Mouse (Mus musculus): ENCODE results near the gene Srgap2.

Gene Srgap2

GRCm38 (mm10) chr1:131463953-131464627 is 63.1 kb downstream of the Srgap2 start:
- DNase-seq, result no peak

GRCm38 (mm10) chr1:131462541-131463067 is 64.5 kb downstream of the Srgap2 start:
- DNase-seq, result no peak

GRCm38 (mm10) chr1:131460914-131461530 is 66.1 kb downstream of the Srgap2 start:
- DNase-seq, result no peak

- DNase-seq, result no peak
Measured at GRCm38 (mm10) chr1:131455355-131455890, 71.7 kb downstream of the Srgap2 start.

GRCm38 (mm10) chr1:131454386-131454785 is 72.8 kb downstream of the Srgap2 start:
- no peak for DNase-seq

GRCm38 (mm10) chr1:131453335-131453734 is 73.8 kb downstream of the Srgap2 start:
- no peak for DNase-seq

GRCm38 (mm10) chr1:131448373-131448772 is 78.8 kb downstream of the Srgap2 start:
- no peak for DNase-seq

- DNase-seq, result no peak
Measured at GRCm38 (mm10) chr1:131447333-131447732, 79.8 kb downstream of the Srgap2 start.

GRCm38 (mm10) chr1:131446577-131446976 is 80.6 kb downstream of the Srgap2 start:
- DNase-seq, result no peak

- no peak for DNase-seq
Measured at GRCm38 (mm10) chr1:131438556-131438955, 88.6 kb downstream of the Srgap2 start.

- DNase-seq, result no peak
Measured at GRCm38 (mm10) chr1:131437975-131438374, 89.2 kb downstream of the Srgap2 start.

GRCm38 (mm10) chr1:131436609-131437008 is 90.5 kb downstream of the Srgap2 start:
- DNase-seq, result no peak

- peak; percentile 41 to 71 for DNase-seq
Measured at GRCm38 (mm10) chr1:131431456-131432246, 95.5 kb downstream of the Srgap2 start.

GRCm38 (mm10) chr1:131427140-131427821 is 99.9 kb downstream of the Srgap2 start:
- DNase-seq, result peak; percentile 43 to 65

- peak; percentile 30 to 43 for DNase-seq
Measured at GRCm38 (mm10) chr1:131423061-131423460, 104.1 kb downstream of the Srgap2 start.

- no peak for DNase-seq
Measured at GRCm38 (mm10) chr1:131421113-131421512, 106.0 kb downstream of the Srgap2 start.

- no peak for DNase-seq
Measured at GRCm38 (mm10) chr1:131420660-131421059, 106.5 kb downstream of the Srgap2 start.

GRCm38 (mm10) chr1:131419307-131419706 is 107.8 kb downstream of the Srgap2 start:
- DNase-seq, result no peak

GRCm38 (mm10) chr1:131417821-131418660 is 109.1 kb downstream of the Srgap2 start:
- DNase-seq, result no peak

- no peak for DNase-seq
Measured at GRCm38 (mm10) chr1:131417059-131417750, 109.9 kb downstream of the Srgap2 start.

- no peak for DNase-seq
Measured at GRCm38 (mm10) chr1:131403567-131403966, 123.6 kb downstream of the Srgap2 start.

Data from kidney, postnatal 25 days (tissue).